Mouse (Mus musculus) liver, embryonic 16.5 days (tissue): ENCODE results near the gene Ctnnbl1. TPM values are rescaled to one million over a fixed set of nuclear protein-coding genes. Genes with fewer than 3 reads are reported as not detected.
A peak's percentile ranks its signal among the peaks of the same experiment; 100 is the strongest.

Experiments
- ATAC-seq: fragments of 200-750 bp; cut with Nextera tagmentation; 2 replicates; pipeline ENCODE4 v1.8.0; 2017; ENCODE audit warnings: low read depth, mild to moderate bottlenecking, moderate number of reproducible peaks, moderate library complexity
- H3K27ac ChIP-seq: fragments of 300-500 bp; sonication (generic); 2 replicates; pipeline ENCODE4 v1.5.1; 2014; ENCODE audit warnings: mild to moderate bottlenecking, low read length
- H3K27me3 ChIP-seq: fragments of 300-500 bp; sonication (generic); 2 replicates; pipeline ENCODE4 v1.6.1; 2014; ENCODE audit warnings: low read depth, low read length, mixed read lengths; ENCODE audit not compliant: control insufficient read depth, insufficient read depth
- H3K36me3 ChIP-seq: fragments of 300-500 bp; sonication (generic); 2 replicates; pipeline ENCODE4 v1.6.1; 2014; ENCODE audit warnings: mild to moderate bottlenecking; ENCODE audit not compliant: control insufficient read depth, insufficient read depth
- H3K4me1 ChIP-seq: fragments of 300-500 bp; sonication (generic); 2 replicates; pipeline ENCODE4 v1.6.1; 2014; ENCODE audit warnings: low read depth, low read length, mixed read lengths; ENCODE audit not compliant: control insufficient read depth
- H3K4me2 ChIP-seq: fragments of 300-500 bp; sonication (generic); 2 replicates; pipeline ENCODE4 v1.6.1; 2014; ENCODE audit warnings: low read depth, low read length, mixed read lengths
- H3K4me3 ChIP-seq: fragments of 300-500 bp; sonication (generic); 2 replicates; pipeline ENCODE4 v1.5.1; 2014; ENCODE audit warnings: low read depth, mild to moderate bottlenecking, low read length
- H3K9ac ChIP-seq: fragments of 300-500 bp; sonication (generic); 2 replicates; pipeline ENCODE4 v1.6.1; 2014; ENCODE audit warnings: low read depth, low read length
- H3K9me3 ChIP-seq: fragments of 300-500 bp; sonication (generic); replicated peaks from 2 replicates; pipeline ENCODE4 v1.6.1; 2016; ENCODE audit warnings: low read length; ENCODE audit not compliant: control insufficient read depth
- WGBS: fragments of 180-500 bp; shearing (Covaris S2); extraction: QIAGEN DNeasy Blood & Tissue Kit; methylation state at CpG from one replicate; pipeline ENCODE4 v1.1.7; 2014; ENCODE audit not compliant: insufficient replicate concordance; 5-methylcytosine and 5-hydroxymethylcytosine counted together
- polyA plus RNA-seq: library from polyadenylated mRNA; unstranded; fragments of >200 nt; fragmentation: Nextera tagmentation; extraction: Ambion mirVana; gene quantifications from 2 replicates; pipeline ENCODE4 v1.2.1, GENCODE M21; 2015

The Ctnnbl1 gene
- polyA plus RNA-seq, 1 experiment from 2014 or later = 19.8 TPM

GRCm38 (mm10) chr2:157784238-157784637 is 47.0 kb downstream of the Ctnnbl1 start:
- 76% methylated on average over 6 of the region's 6 CpGs for WGBS
- Histone ChIP-seq H3K4me1 (no peaks in the 10 kb centered on the region), H3K36me3 (no peaks in the 10 kb centered on the region), H3K27ac (no peak overlapping the region), H3K4me3 (no peak overlapping the region), H3K9me3 (no peaks in the 10 kb centered on the region), H3K9ac (no peak overlapping the region), H3K4me2 (no peak overlapping the region), H3K27me3 (no peaks in the 10 kb centered on the region)
- ATAC-seq = no peak

GRCm38 (mm10) chr2:157784647-157785046 is 47.4 kb downstream of the Ctnnbl1 start:
- H3K27ac ChIP-seq = no peak overlapping the region
- ATAC-seq = no peak
- H3K36me3 ChIP-seq = no peaks in the 10 kb centered on the region
- no peak overlapping the region for H3K4me3 ChIP-seq
- H3K9ac ChIP-seq = no peak overlapping the region
- no peaks in the 10 kb centered on the region for H3K4me1 ChIP-seq
- no peak overlapping the region for H3K4me2 ChIP-seq
- 54% methylated on average over 2 of the region's 2 CpGs for WGBS
- no peaks in the 10 kb centered on the region for H3K27me3 ChIP-seq
- H3K9me3 ChIP-seq = no peaks in the 10 kb centered on the region

- H3K4me3 ChIP-seq = no peak overlapping the region
- no peak for ATAC-seq
- 75% methylated on average over 7 of the region's 7 CpGs for WGBS
- H3K27me3 ChIP-seq = no peaks in the 10 kb centered on the region
- no peaks in the 10 kb centered on the region for H3K36me3 ChIP-seq
- H3K9ac ChIP-seq = no peak overlapping the region
- H3K4me2 ChIP-seq = no peak overlapping the region
- no peaks in the 10 kb centered on the region for H3K9me3 ChIP-seq
- peaks cover 3% of the 10 kb centered on the region for H3K4me1 ChIP-seq
- H3K27ac ChIP-seq = no peak overlapping the region
Measured at GRCm38 (mm10) chr2:157789226-157789625, 52.0 kb downstream of the Ctnnbl1 start.

- H3K4me2 ChIP-seq = no peak overlapping the region
- no peaks in the 10 kb centered on the region for H3K36me3 ChIP-seq
- 80% methylated on average over 8 of the region's 8 CpGs for WGBS
- peaks cover 3% of the 10 kb centered on the region for H3K4me1 ChIP-seq
- no peaks in the 10 kb centered on the region for H3K27me3 ChIP-seq
- H3K4me3 ChIP-seq = no peak overlapping the region
- H3K27ac ChIP-seq = no peak overlapping the region
- no peak overlapping the region for H3K9ac ChIP-seq
- H3K9me3 ChIP-seq = no peaks in the 10 kb centered on the region
- ATAC-seq = no peak
Measured at GRCm38 (mm10) chr2:157790836-157791495, 53.8 kb downstream of the Ctnnbl1 start.

GRCm38 (mm10) chr2:157791528-157792162 is 54.4 kb downstream of the Ctnnbl1 start:
- Histone ChIP-seq H3K4me3 (no peak overlapping the region), H3K36me3 (no peaks in the 10 kb centered on the region), H3K4me1 (peaks cover 3% of the 10 kb centered on the region), H3K9ac (no peak overlapping the region), H3K27me3 (no peaks in the 10 kb centered on the region), H3K9me3 (no peaks in the 10 kb centered on the region), H3K4me2 (no peak overlapping the region), H3K27ac (no peak overlapping the region)
- ATAC-seq = no peak
- 74% methylated on average over 14 of the region's 14 CpGs for WGBS

GRCm38 (mm10) chr2:157792840-157793552 is 55.8 kb downstream of the Ctnnbl1 start:
- Histone ChIP-seq H3K27ac (0 out of 2 replicates have a peak overlapping the region, but pooled peaks have one; percentile 40), H3K4me1 (peaks cover 3% of the 10 kb centered on the region), H3K4me2 (no peak overlapping the region), H3K36me3 (no peaks in the 10 kb centered on the region), H3K27me3 (no peaks in the 10 kb centered on the region), H3K9me3 (no peaks in the 10 kb centered on the region), H3K4me3 (no peak overlapping the region), H3K9ac (no peak overlapping the region)
- 45% methylated on average over 10 of the region's 10 CpGs for WGBS
- no peak for ATAC-seq

GRCm38 (mm10) chr2:157793851-157794332 is 56.7 kb downstream of the Ctnnbl1 start:
- H3K9me3 ChIP-seq = no peaks in the 10 kb centered on the region
- H3K27me3 ChIP-seq = no peaks in the 10 kb centered on the region
- no peaks in the 10 kb centered on the region for H3K36me3 ChIP-seq
- no peak overlapping the region for H3K4me2 ChIP-seq
- peaks cover 3% of the 10 kb centered on the region for H3K4me1 ChIP-seq
- WGBS = 25% methylated on average over 8 of the region's 8 CpGs
- no peak overlapping the region for H3K9ac ChIP-seq
- H3K27ac ChIP-seq = no peak overlapping the region
- peak; percentile 9; the same call in 1 of the 2 replicates for ATAC-seq
- H3K4me3 ChIP-seq = no peak overlapping the region

GRCm38 (mm10) chr2:157795627-157796423 is 58.6 kb downstream of the Ctnnbl1 start:
- no peak overlapping the region for H3K27ac ChIP-seq
- H3K4me3 ChIP-seq = no peak overlapping the region
- H3K27me3 ChIP-seq = no peaks in the 10 kb centered on the region
- H3K4me1 ChIP-seq = peaks cover 3% of the 10 kb centered on the region
- no peak overlapping the region for H3K9ac ChIP-seq
- ATAC-seq = no peak
- 83% methylated on average over 1 of the region's 1 CpGs for WGBS
- H3K36me3 ChIP-seq = no peaks in the 10 kb centered on the region
- no peaks in the 10 kb centered on the region for H3K9me3 ChIP-seq
- H3K4me2 ChIP-seq = no peak overlapping the region
